ENCODE assay signal across 14 mouse cellular contexts in genomic region chr5:98198412-98199218, GRCm38 (mm10). TPM values are rescaled to one million over a fixed set of nuclear protein-coding genes. Genes with fewer than 3 reads are reported as not detected.
DNase-seq lines count a peak whose midpoint lies in the region; ATAC-seq and TF ChIP-seq lines count a peak whose summit lies in the region.
"Had no signal": no experiment of that assay in that cellular context is flagged by ENCODE, and none has a peak within 500 bp of the region (broad histone marks: within the 10 kb centered on the region; RNA-seq: fewer than 3 reads in every experiment).

No protein-coding gene starts in this region.

- H3K4me2 ChIP-seq in forebrain, embryonic 13.5 days = no peak overlapping the region
- H3K4me2 ChIP-seq in liver, postnatal 0 days (ENCODE audit: low read depth, low read length) = no peak overlapping the region
- H3K4me2 ChIP-seq in midbrain, embryonic 16.5 days (ENCODE audit: low read length) = no peak overlapping the region
- no peak overlapping the region for H3K4me2 ChIP-seq in heart, embryonic 11.5 days
- H3K4me2 ChIP-seq: embryonic facial prominence, embryonic 15.5 days; hindbrain, embryonic 15.5 days; lung, embryonic 15.5 days had no signal

- TF ChIP-seq EP300 in liver, postnatal 0 days (IDR thresholded peaks at IDR 0.05; ENCODE audit: low read depth) = no peak

- no peaks in the 10 kb centered on the region for H3K36me3 ChIP-seq in forebrain, embryonic 13.5 days (ENCODE audit: poor library complexity, severe bottlenecking)
- no peaks in the 10 kb centered on the region for H3K36me3 ChIP-seq in forebrain, embryonic 10.5 days (replicated peaks)
- H3K36me3 ChIP-seq in liver, postnatal 0 days (replicated peaks; ENCODE audit: insufficient read depth, low read length) = no peaks in the 10 kb centered on the region
- no peaks in the 10 kb centered on the region for H3K36me3 ChIP-seq in midbrain, embryonic 16.5 days (ENCODE audit: control insufficient read depth, insufficient read depth, low read length)
- H3K36me3 ChIP-seq in heart, embryonic 11.5 days (ENCODE audit: control insufficient read depth, insufficient read depth, low read length) = no peaks in the 10 kb centered on the region
- H3K36me3 ChIP-seq: embryonic facial prominence, embryonic 15.5 days; hindbrain, embryonic 15.5 days; lung, embryonic 15.5 days had no signal

- H3K9me3 ChIP-seq in forebrain, embryonic 13.5 days (replicated peaks) = no peaks in the 10 kb centered on the region
- H3K9me3 ChIP-seq in forebrain, embryonic 10.5 days = no peaks in the 10 kb centered on the region
- H3K9me3 ChIP-seq in liver, postnatal 0 days (ENCODE audit: low read length) = no peaks in the 10 kb centered on the region
- no peaks in the 10 kb centered on the region for H3K9me3 ChIP-seq in midbrain, embryonic 16.5 days (replicated peaks; ENCODE audit: control insufficient read depth, low read length, poor library complexity, severe bottlenecking)
- no peaks in the 10 kb centered on the region for H3K9me3 ChIP-seq in heart, embryonic 11.5 days (replicated peaks; ENCODE audit: control insufficient read depth, low read length)
- H3K9me3 ChIP-seq: embryonic facial prominence, embryonic 15.5 days; hindbrain, embryonic 15.5 days; lung, embryonic 15.5 days had no signal

- 60% methylated on average over 7 of the region's 7 CpGs for WGBS in forebrain, embryonic 13.5 days
- 64% methylated on average over 7 of the region's 7 CpGs for WGBS in forebrain, embryonic 10.5 days
- 41% methylated on average over 7 of the region's 7 CpGs for WGBS in liver, postnatal 0 days (ENCODE audit: insufficient replicate concordance)
- 58% methylated on average over 7 of the region's 7 CpGs for whole genome bisulfite sequencing in midbrain, embryonic 16.5 days
- 64% methylated on average over 7 of the region's 7 CpGs for WGBS in heart, embryonic 11.5 days (ENCODE audit: insufficient replicate concordance)

- peak; percentile 37 for TF ChIP-seq CTCF in liver, postnatal 0 days (IDR thresholded peaks at IDR 0.05; ENCODE audit: low read depth)

- no peak overlapping the region for H3K4me3 ChIP-seq in forebrain, embryonic 13.5 days
- H3K4me3 ChIP-seq in forebrain, embryonic 10.5 days = no peak overlapping the region
- H3K4me3 ChIP-seq in liver, postnatal 0 days (ENCODE audit: low read depth, low read length) = no peak overlapping the region
- H3K4me3 ChIP-seq in midbrain, embryonic 16.5 days (ENCODE audit: low read depth, low read length) = no peak overlapping the region
- H3K4me3 ChIP-seq in heart, embryonic 11.5 days (ENCODE audit: low read depth, low read length) = no peak overlapping the region
- H3K4me3 ChIP-seq: embryonic facial prominence, embryonic 15.5 days; hindbrain, embryonic 15.5 days; lung, embryonic 15.5 days had no signal

- peak; percentile 24; the same call in 1 of the 2 replicates for ATAC-seq in forebrain, embryonic 13.5 days
- no peak for ATAC-seq in liver, postnatal 0 days
- peak; percentile 70; the same call in 1 of the 2 replicates for ATAC-seq in midbrain, embryonic 16.5 days
- ATAC-seq in heart, embryonic 11.5 days (replicated peaks; ENCODE audit: insufficient number of reproducible peaks, low FRiP score, low TSS enrichment) = no peak

- 0 out of 2 replicates have a peak, but pooled peaks cover 6% of the 10 kb centered on the region for H3K27me3 ChIP-seq in forebrain, embryonic 13.5 days
- peaks cover 9% of the 10 kb centered on the region; the same call in 1 of the 2 replicates for H3K27me3 ChIP-seq in forebrain, embryonic 10.5 days (ENCODE audit: poor library complexity, severe bottlenecking)
- H3K27me3 ChIP-seq in liver, postnatal 0 days (ENCODE audit: insufficient read depth, low read length) = no peaks in the 10 kb centered on the region
- peaks cover 4% of the 10 kb centered on the region for H3K27me3 ChIP-seq in midbrain, embryonic 16.5 days (ENCODE audit: control insufficient read depth, insufficient read depth, low read depth, low read length)
- H3K27me3 ChIP-seq in heart, embryonic 11.5 days (ENCODE audit: control insufficient read depth, insufficient read depth, low read length) = no peaks in the 10 kb centered on the region; the same call in 1 of the 2 replicates
- H3K27me3 ChIP-seq: lung, embryonic 15.5 days had no signal

- no peak overlapping the region for H3K27ac ChIP-seq in forebrain, embryonic 13.5 days
- no peak overlapping the region for H3K27ac ChIP-seq in forebrain, embryonic 10.5 days
- no peak overlapping the region for H3K27ac ChIP-seq in liver, postnatal 0 days (ENCODE audit: low read depth)
- no peak overlapping the region for H3K27ac ChIP-seq in midbrain, embryonic 16.5 days (ENCODE audit: low read length)
- H3K27ac ChIP-seq in heart, embryonic 11.5 days (ENCODE audit: low read depth, low read length) = no peak overlapping the region
- H3K27ac ChIP-seq: embryonic facial prominence, embryonic 15.5 days; hindbrain, embryonic 15.5 days; lung, embryonic 15.5 days had no signal

- H3K9ac ChIP-seq in forebrain, embryonic 13.5 days = no peak overlapping the region
- H3K9ac ChIP-seq in liver, postnatal 0 days (replicated peaks) = no peak overlapping the region
- no peak overlapping the region for H3K9ac ChIP-seq in midbrain, embryonic 16.5 days (ENCODE audit: low read depth, low read length)
- no peak overlapping the region for H3K9ac ChIP-seq in heart, embryonic 11.5 days (ENCODE audit: low read depth, low read length)
- H3K9ac ChIP-seq: embryonic facial prominence, embryonic 15.5 days; hindbrain, embryonic 15.5 days; lung, embryonic 15.5 days had no signal

- no peak for DNase-seq in forebrain, embryonic 10.5 days (ENCODE audit: extremely low spot score, low spot score)
- no peak for DNase-seq in liver, postnatal 0 days
- no peak for DNase-seq in liver
- DNase-seq in NIH3T3 (ENCODE audit: low read depth) = peak; percentile 45
- DNase-seq in urinary bladder, postnatal 25 days (ENCODE audit: low spot score) = no peak
- DNase-seq: gastrocnemius, postnatal 14 days; kidney, postnatal 4 days had no signal

- H3K4me1 ChIP-seq in forebrain, embryonic 13.5 days = no peaks in the 10 kb centered on the region
- peaks cover 4% of the 10 kb centered on the region; the same call in 1 of the 2 replicates for H3K4me1 ChIP-seq in forebrain, embryonic 10.5 days
- H3K4me1 ChIP-seq in liver, postnatal 0 days (ENCODE audit: insufficient read depth) = no peaks in the 10 kb centered on the region
- no peaks in the 10 kb centered on the region for H3K4me1 ChIP-seq in midbrain, embryonic 16.5 days (ENCODE audit: control insufficient read depth, insufficient read depth, low read length)
- no peaks in the 10 kb centered on the region for H3K4me1 ChIP-seq in heart, embryonic 11.5 days (ENCODE audit: control insufficient read depth, insufficient read depth, low read length)
- H3K4me1 ChIP-seq: embryonic facial prominence, embryonic 15.5 days; hindbrain, embryonic 15.5 days had no signal

RNA-seq across cellular contexts. Expression of gene Prdm8, which starts 31.6 kb away (rescaled TPM):
- polyA plus RNA-seq in forebrain, embryonic 13.5 days (2015; fragmentation: Nextera tagmentation; extraction: Ambion mirVana) = 2.7 and 4.2 TPM in 2 replicates
- polyA plus RNA-seq in forebrain, embryonic 10.5 days (2016; fragmentation: Nextera tagmentation; extraction: Ambion mirVana) = 0.05 TPM in 2 replicates
- polyA plus RNA-seq in liver, postnatal 0 days (2015; fragmentation: Nextera tagmentation; extraction: Ambion mirVana) = not detected in 2 replicates
- 1.5 and 1.7 TPM in 2 replicates for polyA plus RNA-seq in midbrain, embryonic 16.5 days (2015; fragmentation: Nextera tagmentation; extraction: Ambion mirVana)
- not detected in 2 replicates for polyA plus RNA-seq in heart, embryonic 11.5 days (2014; fragmentation: Nextera tagmentation; extraction: Ambion mirVana)

RNA-seq across cellular contexts. Expression of gene Fgf5, which starts 55.4 kb away (rescaled TPM):
- 0.57 and 0.74 TPM in 2 replicates for polyA plus RNA-seq in forebrain, embryonic 13.5 days (2015; fragmentation: Nextera tagmentation; extraction: Ambion mirVana)
- not detected in 2 replicates for polyA plus RNA-seq in forebrain, embryonic 10.5 days (2016; fragmentation: Nextera tagmentation; extraction: Ambion mirVana)
- not detected in 2 replicates for polyA plus RNA-seq in liver, postnatal 0 days (2015; fragmentation: Nextera tagmentation; extraction: Ambion mirVana)
- 0.85 and 1.4 TPM in 2 replicates for polyA plus RNA-seq in midbrain, embryonic 16.5 days (2015; fragmentation: Nextera tagmentation; extraction: Ambion mirVana)
- 1.4 and 1.8 TPM in 2 replicates for polyA plus RNA-seq in heart, embryonic 11.5 days (2014; fragmentation: Nextera tagmentation; extraction: Ambion mirVana)
- polyA plus RNA-seq: testis, adult 2 months had no signal

Comparison
In these comparisons a context has a peak if more than half of its experiments do, and no peak if none do; other contexts are left out.
1. ATAC-seq: peak in forebrain, embryonic 13.5 days (single experiment) and midbrain, embryonic 16.5 days (single experiment); none in liver, postnatal 0 days (single experiment) and heart, embryonic 11.5 days (single experiment).